Mouse (Mus musculus): ENCODE measurements around the gene Il6. TPM values are rescaled to one million over a fixed set of nuclear protein-coding genes. Genes with fewer than 3 reads are reported as not detected.
"Not testable (repeated sequence)": the region's sequence is repeated elsewhere in the genome, so short reads cannot be mapped to it uniquely, and the experiment has no call there.

Gene Il6
- polyA plus RNA-seq, 2 experiments: 0.10 to 0.25 TPM

DNA sequence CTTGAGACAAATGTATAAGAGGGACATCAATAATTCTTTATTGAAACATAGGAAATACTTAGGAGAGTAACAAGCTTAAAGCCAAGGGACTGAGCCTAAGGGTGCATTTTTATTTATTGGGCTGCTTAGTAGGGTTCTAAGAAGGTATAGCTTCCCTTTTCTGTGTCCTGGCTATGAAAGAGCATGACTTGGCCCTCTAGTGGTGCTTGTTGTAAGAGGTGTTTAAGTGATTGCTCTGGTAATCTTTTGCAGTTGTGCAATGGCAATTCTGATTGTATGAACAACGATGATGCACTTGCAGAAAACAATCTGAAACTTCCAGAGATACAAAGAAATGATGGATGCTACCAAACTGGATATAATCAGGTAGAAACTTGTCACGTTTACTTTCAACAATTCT lies 1.7 kb downstream of the Il6 start:
- Histone ChIP-seq H3K4me1 (replicated peaks; ENCODE audit: control insufficient read depth in 2 of 2, insufficient read depth in 2 of 2, low read length in 1 of 2) (peaks cover 0 to 4% of the 10 kb centered on the region in 2 experiments; a peak in 1 of 4 replicates), H3K4me2 (ENCODE audit: low read depth) (no peak overlapping the region), H3K9me3 (ENCODE audit: control insufficient read depth, low read length) (no peaks in the 10 kb centered on the region), H3K4me3 (ENCODE audit: insufficient read depth in 1 of 2, low read depth in 2 of 2, low read length in 2 of 2) (no peak overlapping the region), H3K9ac (replicated peaks) (no peak overlapping the region), H3K27me3 (ENCODE audit: control insufficient read depth, insufficient read depth, low read length) (no peaks in the 10 kb centered on the region), H3K36me3 (replicated peaks; ENCODE audit: control insufficient read depth, insufficient read depth, low read depth) (no peaks in the 10 kb centered on the region), H3K27ac (no peak overlapping the region)
- ATAC-seq (ENCODE audit: insufficient read depth) (no peak), DNase-seq (ENCODE audit: low read depth in 3 of 3, low spot score in 3 of 3) (peak in 1 of 3 experiments; percentile 14)
- TF ChIP-seq EP300 (IDR thresholded peaks at IDR 0.05; ENCODE audit: low read depth) (no peak), CTCF (IDR thresholded peaks at IDR 0.05; ENCODE audit: low read depth) (peak; percentile 47; the same call in 1 of the 2 replicates)
- 22% methylated on average over 2 of the region's 2 CpGs for WGBS (ENCODE audit: insufficient replicate concordance)

DNA sequence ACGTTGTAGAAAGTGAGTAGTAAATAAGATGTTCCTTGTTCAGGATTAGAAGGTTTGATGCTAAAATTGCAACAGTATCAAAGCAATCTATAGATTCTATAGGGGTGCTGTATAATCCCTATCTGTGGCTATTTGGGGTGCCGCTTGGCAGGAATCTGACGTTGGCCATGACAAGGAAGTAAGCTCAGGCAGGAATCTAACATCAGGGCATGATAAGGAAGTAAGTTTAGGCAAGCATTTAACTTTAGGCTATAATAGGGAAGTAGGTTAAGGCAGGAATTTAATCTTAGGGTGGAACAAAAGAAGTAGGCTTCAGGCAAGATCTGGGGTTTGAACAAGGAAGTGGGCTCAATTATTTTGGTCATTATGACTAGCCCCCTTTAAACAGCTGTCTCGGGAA lies 22.9 kb downstream of the Il6 start:
- H3K4me3 ChIP-seq (ENCODE audit: insufficient read depth in 1 of 2, low read depth in 2 of 2, low read length in 2 of 2); H3K9ac ChIP-seq (replicated peaks); H3K36me3 ChIP-seq (replicated peaks; ENCODE audit: control insufficient read depth, insufficient read depth, low read depth); ATAC-seq (ENCODE audit: insufficient read depth); H3K4me1 ChIP-seq (replicated peaks; ENCODE audit: control insufficient read depth in 2 of 2, insufficient read depth in 2 of 2, low read length in 1 of 2); H3K27ac ChIP-seq; H3K4me2 ChIP-seq (ENCODE audit: low read depth); H3K27me3 ChIP-seq (ENCODE audit: control insufficient read depth, insufficient read depth, low read length); H3K9me3 ChIP-seq (ENCODE audit: control insufficient read depth, low read length); DNase-seq (ENCODE audit: low read depth in 3 of 3, low spot score in 3 of 3): not testable (repeated sequence)
- 29% methylated on average over 4 of the region's 4 CpGs for WGBS (ENCODE audit: insufficient replicate concordance)

DNA sequence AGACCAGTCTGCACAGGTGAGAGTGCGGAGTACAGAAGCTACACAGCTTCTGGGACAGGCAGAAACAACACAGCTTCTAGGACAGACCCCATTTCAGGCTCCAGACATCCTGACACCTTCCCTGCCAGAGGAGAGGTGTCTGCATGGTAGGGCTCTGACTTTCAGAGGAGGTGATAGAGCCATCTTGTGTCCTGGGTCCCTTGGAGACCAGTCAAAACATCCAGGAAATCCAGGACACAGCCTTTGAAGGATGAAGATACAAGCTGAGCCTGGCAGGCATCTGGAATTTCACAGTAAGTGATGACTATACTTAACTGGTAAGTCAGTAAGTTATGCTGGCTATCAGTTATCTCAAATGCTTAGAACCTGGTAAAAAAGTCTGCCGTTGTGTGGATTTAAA lies 24.2 kb downstream of the Il6 start:
- not testable (repeated sequence) for H3K4me1 ChIP-seq (replicated peaks; ENCODE audit: control insufficient read depth in 2 of 2, insufficient read depth in 2 of 2, low read length in 1 of 2); H3K27me3 ChIP-seq (ENCODE audit: control insufficient read depth, insufficient read depth, low read length); H3K4me2 ChIP-seq (ENCODE audit: low read depth); H3K36me3 ChIP-seq (replicated peaks; ENCODE audit: control insufficient read depth, insufficient read depth, low read depth); ATAC-seq (ENCODE audit: insufficient read depth); DNase-seq (ENCODE audit: low read depth in 3 of 3, low spot score in 3 of 3); H3K27ac ChIP-seq; H3K4me3 ChIP-seq (ENCODE audit: insufficient read depth in 1 of 2, low read depth in 2 of 2, low read length in 2 of 2); H3K9ac ChIP-seq (replicated peaks); H3K9me3 ChIP-seq (ENCODE audit: control insufficient read depth, low read length)
- WGBS (ENCODE audit: insufficient replicate concordance): 81% methylated on average over 2 of the region's 2 CpGs

DNA sequence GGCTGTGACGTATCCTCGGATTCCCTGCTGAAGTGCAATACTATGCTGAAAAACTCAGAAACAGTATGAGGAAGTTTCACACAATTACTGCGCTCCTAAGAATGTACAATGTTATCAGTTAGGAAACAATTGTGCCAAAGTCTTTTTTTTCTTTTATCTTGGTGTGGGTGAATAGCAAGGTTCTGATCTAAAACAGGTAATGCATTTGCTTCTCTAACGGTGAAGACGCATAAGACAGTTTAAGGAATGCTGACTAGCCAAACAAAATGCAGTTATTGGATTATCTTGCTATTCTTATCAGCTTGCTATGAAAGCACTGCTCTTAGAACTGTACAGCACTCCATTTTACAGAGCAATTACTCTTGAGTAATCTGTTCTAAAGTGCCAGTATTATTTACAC lies 26.4 kb downstream of the Il6 start:
- H3K4me2 ChIP-seq (ENCODE audit: low read depth); H3K9me3 ChIP-seq (ENCODE audit: control insufficient read depth, low read length); H3K27me3 ChIP-seq (ENCODE audit: control insufficient read depth, insufficient read depth, low read length); H3K27ac ChIP-seq; DNase-seq (ENCODE audit: low read depth in 3 of 3, low spot score in 3 of 3); H3K4me1 ChIP-seq (replicated peaks; ENCODE audit: control insufficient read depth in 2 of 2, insufficient read depth in 2 of 2, low read length in 1 of 2); ATAC-seq (ENCODE audit: insufficient read depth); H3K4me3 ChIP-seq (ENCODE audit: insufficient read depth in 1 of 2, low read depth in 2 of 2, low read length in 2 of 2); H3K9ac ChIP-seq (replicated peaks); H3K36me3 ChIP-seq (replicated peaks; ENCODE audit: control insufficient read depth, insufficient read depth, low read depth): not testable (repeated sequence)
- WGBS (ENCODE audit: insufficient replicate concordance): 35% methylated on average over 5 of the region's 5 CpGs

DNA sequence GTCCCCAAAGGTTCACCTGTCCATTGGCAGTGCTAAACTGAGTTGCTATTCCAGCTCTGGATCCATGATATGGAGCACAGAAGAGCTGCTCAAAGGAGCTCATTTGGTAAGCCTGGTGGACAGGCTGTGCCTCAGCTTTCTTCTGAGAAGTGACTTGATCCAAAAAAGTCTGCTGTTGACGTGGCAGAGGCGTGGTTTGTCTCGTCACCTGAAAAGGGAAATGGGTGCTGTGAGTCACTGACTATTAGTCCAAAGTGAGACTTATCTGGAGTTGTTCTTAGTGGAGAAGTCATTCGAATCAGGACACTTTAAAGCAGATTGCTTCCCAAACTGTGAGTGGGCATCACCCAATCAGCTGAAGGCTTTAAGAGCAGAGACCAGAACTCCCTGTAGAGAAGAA lies 26.9 kb downstream of the Il6 start:
- ATAC-seq (ENCODE audit: insufficient read depth); H3K9ac ChIP-seq (replicated peaks): not testable (repeated sequence)

DNA sequence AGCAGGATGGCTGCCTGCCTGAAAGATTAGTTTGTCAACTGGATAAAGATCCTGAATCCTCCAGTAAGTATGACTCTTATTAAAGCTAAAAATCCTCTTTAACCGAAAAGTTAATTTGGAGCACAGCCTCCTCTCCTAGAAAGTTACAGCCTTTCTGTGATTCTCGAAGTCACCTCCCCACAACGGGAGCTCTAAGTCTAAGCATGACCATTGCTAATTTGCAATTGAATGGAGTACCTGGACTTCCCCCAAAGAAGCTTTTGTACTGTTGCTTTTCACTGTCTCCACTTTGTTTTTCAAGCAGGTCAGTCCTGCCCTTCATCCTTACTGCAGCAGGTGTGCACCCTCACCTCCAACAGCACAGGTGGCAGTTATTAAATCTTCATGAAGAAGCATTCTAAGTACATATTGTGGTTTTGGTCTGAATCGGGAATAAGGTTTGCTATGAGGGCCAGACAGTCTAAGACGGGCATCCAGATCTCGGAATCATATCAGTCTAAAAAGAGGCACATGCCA lies 45.4 kb downstream of the Il6 start:
- peaks cover 33% of the 10 kb centered on the region for H3K36me3 ChIP-seq (replicated peaks; ENCODE audit: control insufficient read depth, insufficient read depth, low read depth)
- ATAC-seq (ENCODE audit: insufficient read depth): no peak
- H3K9me3 ChIP-seq (ENCODE audit: control insufficient read depth, low read length): no peaks in the 10 kb centered on the region
- H3K27me3 ChIP-seq (ENCODE audit: control insufficient read depth, insufficient read depth, low read length): no peaks in the 10 kb centered on the region
- no peak overlapping the region for H3K4me3 ChIP-seq (ENCODE audit: insufficient read depth in 1 of 2, low read depth in 2 of 2, low read length in 2 of 2)
- no peak overlapping the region for H3K4me2 ChIP-seq (ENCODE audit: low read depth)
- H3K9ac ChIP-seq (replicated peaks): no peak overlapping the region
- H3K27ac ChIP-seq: no peak overlapping the region
- WGBS (ENCODE audit: insufficient replicate concordance): 80% methylated on average over 6 of the region's 6 CpGs
- no peaks in the 10 kb centered on the region for H3K4me1 ChIP-seq (replicated peaks; ENCODE audit: control insufficient read depth in 2 of 2, insufficient read depth in 2 of 2, low read length in 1 of 2)
- DNase-seq (ENCODE audit: low read depth in 3 of 3, low spot score in 3 of 3): no peak
- TF ChIP-seq EP300 (IDR thresholded peaks at IDR 0.05; ENCODE audit: low read depth): no peak

More for the DNA sequence above, 26.9 kb downstream of the Il6 start:
- not testable (repeated sequence) for H3K27ac ChIP-seq; H3K4me1 ChIP-seq (replicated peaks; ENCODE audit: control insufficient read depth in 2 of 2, insufficient read depth in 2 of 2, low read length in 1 of 2); H3K36me3 ChIP-seq (replicated peaks; ENCODE audit: control insufficient read depth, insufficient read depth, low read depth); H3K27me3 ChIP-seq (ENCODE audit: control insufficient read depth, insufficient read depth, low read length); H3K4me2 ChIP-seq (ENCODE audit: low read depth); DNase-seq (ENCODE audit: low read depth in 3 of 3, low spot score in 3 of 3); H3K4me3 ChIP-seq (ENCODE audit: insufficient read depth in 1 of 2, low read depth in 2 of 2, low read length in 2 of 2); H3K9me3 ChIP-seq (ENCODE audit: control insufficient read depth, low read length)
- WGBS (ENCODE audit: insufficient replicate concordance): 30% methylated on average over 4 of the region's 4 CpGs

DNA sequence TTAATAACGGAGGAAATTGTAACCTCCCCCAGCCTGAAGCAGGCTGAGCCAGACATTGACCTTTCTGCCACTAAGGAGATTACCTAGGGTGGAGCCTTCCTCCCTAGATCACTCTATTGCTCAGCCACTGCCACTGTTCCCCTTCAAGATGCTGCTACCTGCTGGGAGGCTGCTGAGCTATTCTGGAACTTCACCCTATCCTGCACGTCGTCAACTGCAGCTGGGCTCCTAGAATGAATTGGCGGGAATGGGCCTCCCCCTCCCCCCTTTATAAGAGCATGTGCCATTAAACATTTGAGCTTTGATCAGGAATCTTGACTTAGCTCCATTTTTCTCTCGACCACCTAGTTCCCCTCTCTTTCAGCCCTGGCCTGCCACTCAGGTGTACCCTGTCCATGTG lies 46.7 kb downstream of the Il6 start:
- H3K4me1 ChIP-seq (replicated peaks; ENCODE audit: control insufficient read depth in 2 of 2, insufficient read depth in 2 of 2, low read length in 1 of 2); H3K4me3 ChIP-seq (ENCODE audit: insufficient read depth in 1 of 2, low read depth in 2 of 2, low read length in 2 of 2); H3K4me2 ChIP-seq (ENCODE audit: low read depth); H3K9ac ChIP-seq (replicated peaks); H3K27me3 ChIP-seq (ENCODE audit: control insufficient read depth, insufficient read depth, low read length); H3K9me3 ChIP-seq (ENCODE audit: control insufficient read depth, low read length); ATAC-seq (ENCODE audit: insufficient read depth); H3K27ac ChIP-seq; DNase-seq (ENCODE audit: low read depth in 3 of 3, low spot score in 3 of 3): not testable (repeated sequence)
- H3K36me3 ChIP-seq (replicated peaks; ENCODE audit: control insufficient read depth, insufficient read depth, low read depth): peaks cover 44% of the 10 kb centered on the region
- 81% methylated on average over 5 of the region's 5 CpGs for WGBS (ENCODE audit: insufficient replicate concordance)
